Comparison of ENCODE assay signal across 31 mouse cellular contexts in the genomic region with DNA sequence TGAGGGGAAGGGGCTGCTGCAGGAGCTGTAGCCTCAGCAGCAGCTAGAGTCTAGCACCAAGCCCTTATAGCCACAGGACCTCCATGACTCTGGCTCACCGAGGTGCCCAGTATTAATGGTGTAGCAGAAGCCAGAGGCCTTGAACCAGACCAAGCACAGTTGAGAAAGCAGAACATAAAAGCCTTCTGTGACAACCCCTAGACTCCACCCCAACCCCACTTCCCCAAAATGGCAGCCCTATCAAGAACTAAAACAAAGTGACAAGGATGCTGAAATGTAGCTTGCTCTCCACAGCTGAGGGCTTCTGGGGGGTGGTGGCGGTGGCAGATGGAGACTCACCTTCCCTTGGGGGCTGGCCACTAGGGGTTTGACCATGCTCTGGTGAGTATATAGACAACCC. TPM values are rescaled to one million over a fixed set of nuclear protein-coding genes. Genes with fewer than 3 reads are reported as not detected.
"Had no signal": no experiment of that assay in that cellular context is flagged by ENCODE, and none has a peak within 500 bp of the region (broad histone marks: within the 10 kb centered on the region; RNA-seq: fewer than 3 reads in every experiment).

No protein-coding gene starts in this region.

- H3K9ac ChIP-seq: intestine, embryonic 15.5 days; limb, embryonic 13.5 days; liver, embryonic 12.5 days; liver, embryonic 15.5 days; lung, embryonic 15.5 days; midbrain, embryonic 12.5 days; stomach, embryonic 15.5 days had no signal

- H3K27me3 ChIP-seq: intestine, embryonic 15.5 days; limb, embryonic 13.5 days; liver, embryonic 12.5 days; liver, embryonic 15.5 days; lung, embryonic 15.5 days; midbrain, embryonic 12.5 days; stomach, embryonic 15.5 days had no signal

- H3K36me3 ChIP-seq: intestine, embryonic 15.5 days; limb, embryonic 10.5 days; limb, embryonic 13.5 days; liver, embryonic 12.5 days; liver, embryonic 15.5 days; lung, embryonic 15.5 days; midbrain, embryonic 12.5 days; stomach, embryonic 15.5 days had no signal

- DNase-seq: kidney, adult 18-20 months; kidney, adult 9 months; kidney, postnatal 10 days; layer of hippocampus, adult 9-11 months; liver; lung, adult 18-20 months; lung, postnatal 10 days; lung, postnatal 36 days; right cerebral cortex, adult 18-20 months; right cerebral cortex, postnatal 14 days; spleen, adult 18-20 months; thymus, adult 18-20 months; thymus, postnatal 36 days had no signal

- H3K4me3 ChIP-seq: intestine, embryonic 15.5 days; layer of hippocampus, adult 2 months; limb, embryonic 10.5 days; limb, embryonic 13.5 days; liver, embryonic 12.5 days; liver, embryonic 15.5 days; lung, embryonic 15.5 days; midbrain, embryonic 12.5 days; stomach, embryonic 15.5 days had no signal

- H3K27ac ChIP-seq: intestine, embryonic 15.5 days; layer of hippocampus, adult 2 months; limb, embryonic 10.5 days; limb, embryonic 13.5 days; liver, embryonic 12.5 days; liver, embryonic 15.5 days; lung, embryonic 15.5 days; midbrain, embryonic 12.5 days; stomach, embryonic 15.5 days had no signal

- H3K9me3 ChIP-seq: intestine, embryonic 15.5 days; limb, embryonic 10.5 days; stomach, embryonic 15.5 days had no signal

- H3K4me2 ChIP-seq: intestine, embryonic 15.5 days; limb, embryonic 13.5 days; liver, embryonic 12.5 days; liver, embryonic 15.5 days; lung, embryonic 15.5 days; midbrain, embryonic 12.5 days; stomach, embryonic 15.5 days had no signal

- H3K4me1 ChIP-seq: intestine, embryonic 15.5 days; limb, embryonic 10.5 days; limb, embryonic 13.5 days; liver, embryonic 15.5 days; lung, embryonic 15.5 days; midbrain, embryonic 12.5 days; stomach, embryonic 15.5 days had no signal

- ATAC-seq: intestine, embryonic 15.5 days; liver, embryonic 12.5 days; midbrain, embryonic 16.5 days had no signal

RNA-seq across cellular contexts. Expression of gene Ccr8, which starts 9.3 kb away (rescaled TPM):
- total RNA-seq: layer of hippocampus, adult 2 months; layer of hippocampus, postnatal 25 days; left cerebral cortex, adult 18-20 months; left cerebral cortex, postnatal 25 days had no signal
- polyA plus RNA-seq: limb, embryonic 10.5 days; liver, embryonic 12.5 days; midbrain, embryonic 12.5 days; midbrain, embryonic 16.5 days; neural tube, embryonic 11.5 days; neural tube, embryonic 14.5 days; testis, adult 2 months; urinary bladder, adult 2 months had no signal

RNA-seq across cellular contexts. Expression of gene Mobp, which starts 48.3 kb away (rescaled TPM):
- polyA plus RNA-seq: large intestine, adult 2 months; limb, embryonic 10.5 days; limb, embryonic 13.5 days; liver, embryonic 12.5 days; liver, embryonic 15.5 days; lung, embryonic 15.5 days; neural tube, embryonic 11.5 days had no signal
